Mouse (Mus musculus) activated CD4-positive, CD25-positive, alpha-beta regulatory T cell, adult 4 months (primary cell): ENCODE measurements around the gene Agtpbp1. TPM values are rescaled to one million over a fixed set of nuclear protein-coding genes. Genes with fewer than 3 reads are reported as not detected.

ENCODE experiments used
- ATAC-seq: one replicate; pipeline ENCODE4 v1.8.0; 2017
- polyA plus RNA-seq, 2 experiments: library from polyadenylated mRNA; unstranded; fragments of 100-300 nt; shearing (Covaris generic); gene quantifications; one replicate each; pipeline ENCODE4 v1.2.1; 2017

Agtpbp1 gene
- polyA plus RNA-seq, 2 experiments from 2014 or later, result 10.1 to 15.6 TPM

- ATAC-seq, result no peak
These were observed 168.3 kb downstream of the Agtpbp1 start for GRCm38 (mm10) chr13:59416530-59417230.

GRCm38 (mm10) chr13:59413885-59414284 lies 171.1 kb downstream of the Agtpbp1 start:
- ATAC-seq, result no peak

GRCm38 (mm10) chr13:59412672-59413071 lies 172.4 kb downstream of the Agtpbp1 start:
- ATAC-seq, result no peak

- ATAC-seq, result no peak
These were observed 177.8 kb downstream of the Agtpbp1 start for GRCm38 (mm10) chr13:59407182-59407581.

DNA sequence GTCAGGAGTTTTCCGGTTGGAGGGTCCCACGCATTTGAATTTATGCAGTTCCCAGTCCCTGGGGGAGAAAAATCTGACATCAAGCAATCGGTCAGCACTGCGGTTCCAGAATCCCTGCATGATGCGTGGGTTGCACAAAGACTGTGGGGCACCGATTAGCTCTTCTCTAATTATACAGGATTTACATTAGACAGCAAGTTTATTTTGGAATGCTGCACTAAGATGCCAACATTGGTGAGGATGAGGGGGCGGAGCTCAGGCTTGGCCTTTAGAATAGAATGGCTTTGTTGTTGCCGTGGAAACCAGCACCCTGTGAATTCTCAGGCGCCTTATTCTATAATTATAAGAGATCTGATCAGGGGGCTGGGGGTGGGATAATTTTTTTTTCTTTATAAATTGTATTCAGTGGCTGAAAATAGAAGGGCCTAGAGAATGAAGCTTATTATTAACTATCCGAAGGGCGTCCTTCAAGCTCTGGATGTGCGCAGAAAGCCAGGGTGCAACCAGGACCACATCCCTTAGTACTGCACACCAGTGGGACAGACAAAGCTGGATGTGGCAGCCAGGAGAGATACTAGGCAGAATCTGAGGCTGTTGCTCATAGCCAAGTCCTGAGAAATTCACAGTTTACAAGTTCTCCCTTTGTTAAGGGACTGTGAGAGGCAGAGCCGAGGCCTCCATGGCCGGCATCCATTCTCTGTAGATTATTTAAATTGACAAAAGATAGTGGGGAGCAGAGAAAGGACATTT lies 182.8 kb downstream of the Agtpbp1 start:
- no peak for ATAC-seq

DNA sequence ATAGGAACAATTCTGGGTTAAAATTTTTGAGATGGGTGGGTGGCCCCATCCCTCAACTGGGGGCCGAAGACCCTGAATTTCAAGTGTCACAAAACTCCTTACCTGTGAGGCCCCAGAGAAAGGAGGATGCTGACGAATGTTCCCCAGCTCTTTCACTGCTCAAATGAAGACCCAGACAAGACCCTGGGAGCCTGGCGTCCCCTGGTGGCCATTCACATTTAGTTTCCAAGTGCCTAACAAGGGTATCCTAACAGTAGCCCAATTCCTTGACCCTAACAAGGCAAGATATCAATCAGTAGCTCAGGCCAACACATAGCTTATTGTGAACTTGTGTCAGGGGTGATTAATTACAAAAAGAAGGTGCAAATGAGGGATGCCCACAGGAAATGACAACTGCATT lies 187.5 kb downstream of the Agtpbp1 start:
- ATAC-seq, result no peak

Other genes starting within 250 kb of the Agtpbp1 start
- gene Naa35, start within 50 bp of the Agtpbp1 start, polyA plus RNA-seq, result 10 to 100 TPM; 79.9 to 87.5 TPM
- gene Golm1, start 90.6 kb upstream of the Agtpbp1 start, polyA plus RNA-seq, result 10 to 100 TPM; 36.1 to 40.9 TPM
- under 1 TPM in 1 of 2 experiments, not detected in 1; 0.48 TPM for gene 4921517D22Rik, start 108.9 kb upstream of the Agtpbp1 start, polyA plus RNA-seq
- gene Spata31d1a, start 125.1 kb upstream of the Agtpbp1 start, polyA plus RNA-seq, result not detected
- not detected for gene Spata31d1b, start 127.1 kb upstream of the Agtpbp1 start, polyA plus RNA-seq
- not detected for gene Spata31d1d, start 146.5 kb upstream of the Agtpbp1 start, polyA plus RNA-seq
- not detected for gene 1700014D04Rik, start 161.5 kb upstream of the Agtpbp1 start, polyA plus RNA-seq
- gene Isca1, start 184.6 kb upstream of the Agtpbp1 start, polyA plus RNA-seq, result 10 to 100 TPM; 40.9 to 53.5 TPM
- gene Gm49354, start 197.0 kb upstream of the Agtpbp1 start, polyA plus RNA-seq, result not detected
- gene Tut7, start 237.9 kb upstream of the Agtpbp1 start, polyA plus RNA-seq, result 10 to 100 TPM; 62.4 to 64.7 TPM